Mouse (Mus musculus): ENCODE measurements at regions not wholly inside any gene's neighbourhood (a gene's known extent, or its start where the extent isn't known, plus 50 kb on each side); places are given as distances from the start of the nearest gene placed in this dataset.
"Not testable (repeated sequence)": the region's sequence is repeated elsewhere in the genome, so short reads cannot be mapped to it uniquely, and the experiment has no call there.

DNA sequence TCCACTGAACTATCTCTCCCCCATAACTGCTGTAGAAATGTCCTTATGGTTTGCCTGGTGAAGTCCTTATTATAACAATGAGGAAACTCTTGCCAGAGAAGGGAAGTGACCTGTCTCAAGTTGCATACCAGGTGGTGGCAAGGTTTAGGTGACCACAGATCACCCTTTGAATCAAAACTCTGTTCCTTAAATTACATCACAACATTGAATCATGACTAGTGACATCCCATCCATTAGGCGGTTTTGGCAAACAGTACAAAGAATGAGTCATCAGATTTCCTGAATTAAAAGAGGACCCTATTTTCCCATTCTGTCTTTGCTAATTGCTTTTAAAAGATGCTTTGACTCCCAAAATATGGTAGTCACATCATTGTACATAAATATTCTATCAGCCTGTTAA, 168.5 kb upstream of the Pgr start:
- peak; percentile 50 for DNase-seq (ENCODE audit: low read depth)

DNA sequence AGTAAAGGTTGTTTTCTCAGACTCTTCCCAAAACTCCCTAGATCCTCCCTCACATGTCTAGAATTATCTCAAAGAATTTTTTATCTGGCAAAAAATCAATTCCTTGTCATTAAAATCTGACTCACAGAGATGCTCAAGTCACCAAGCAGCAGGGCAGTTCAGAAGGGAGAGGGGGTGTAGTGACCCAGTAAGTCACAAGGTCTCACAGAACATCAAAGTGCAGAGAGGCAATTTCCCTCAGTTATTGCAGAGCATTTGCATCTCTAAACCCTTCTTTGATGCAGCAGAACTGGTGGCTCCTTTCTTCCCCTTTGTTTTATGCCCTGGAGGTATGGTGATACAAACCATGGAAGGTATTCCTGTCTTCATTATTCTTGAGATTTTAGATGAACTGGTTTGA, 166.1 kb upstream of the Pgr start:
- DNase-seq (ENCODE audit: low read depth), result no peak

DNA sequence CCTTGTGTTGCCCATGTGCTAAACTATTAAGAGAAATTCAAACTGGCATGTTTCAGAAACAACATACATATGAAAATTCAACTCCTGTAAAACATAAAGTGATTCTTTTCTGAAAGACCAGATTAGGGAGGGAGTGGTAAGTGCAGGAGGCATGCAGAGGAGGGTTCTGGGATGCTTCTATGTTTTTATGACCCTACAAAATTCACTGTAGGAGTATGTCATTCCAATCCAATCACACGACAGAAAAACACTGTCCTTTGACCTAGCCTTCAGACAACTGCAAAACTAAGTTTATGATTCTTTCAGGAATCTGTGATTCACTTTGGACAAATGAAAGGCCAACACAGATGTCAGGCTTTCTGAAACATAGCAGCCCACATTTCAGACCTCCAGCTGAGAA, 159.4 kb upstream of the Pgr start:
- no peak for DNase-seq (ENCODE audit: low read depth)

DNA sequence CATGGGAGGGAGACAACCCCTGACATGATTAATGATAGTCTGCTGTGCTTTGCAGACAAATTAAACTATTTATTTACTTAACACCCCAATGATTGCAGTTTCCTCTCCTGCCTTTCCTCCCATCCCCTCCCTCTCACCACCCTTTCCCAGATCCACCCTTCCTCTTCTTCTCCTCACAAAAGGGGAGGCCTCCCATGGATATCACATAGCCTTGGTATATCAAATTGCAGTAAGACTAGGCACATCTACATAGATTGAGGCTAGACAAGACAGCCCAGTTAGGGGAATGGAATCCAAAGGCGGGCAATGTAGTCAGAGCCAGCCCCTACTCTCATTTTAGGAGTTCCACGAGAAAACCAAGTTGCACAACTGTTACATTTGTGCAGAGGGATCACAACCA, 149.8 kb upstream of the Pgr start:
- no peak for DNase-seq (ENCODE audit: low read depth)

DNA sequence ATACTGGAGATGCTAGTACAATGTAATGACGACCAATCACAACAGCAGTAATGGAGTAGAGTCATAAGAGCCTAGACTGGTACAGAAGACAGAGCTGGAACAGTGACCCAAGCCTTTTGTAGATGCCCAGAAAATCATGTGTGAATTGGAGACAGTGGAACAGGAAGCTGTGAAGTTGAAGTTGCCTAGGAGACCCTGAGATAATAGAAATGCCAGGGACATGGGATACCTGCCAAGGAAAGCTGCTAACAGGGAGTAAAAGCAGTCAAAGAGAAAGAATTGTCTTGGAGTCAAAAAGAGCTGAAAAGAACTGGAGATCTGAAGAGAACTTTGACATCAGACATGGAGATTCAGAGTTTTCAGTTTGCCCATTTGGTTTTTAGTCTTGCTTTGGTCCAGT, 138.8 kb upstream of the Pgr start:
- DNase-seq (ENCODE audit: low read depth), result no peak

DNA sequence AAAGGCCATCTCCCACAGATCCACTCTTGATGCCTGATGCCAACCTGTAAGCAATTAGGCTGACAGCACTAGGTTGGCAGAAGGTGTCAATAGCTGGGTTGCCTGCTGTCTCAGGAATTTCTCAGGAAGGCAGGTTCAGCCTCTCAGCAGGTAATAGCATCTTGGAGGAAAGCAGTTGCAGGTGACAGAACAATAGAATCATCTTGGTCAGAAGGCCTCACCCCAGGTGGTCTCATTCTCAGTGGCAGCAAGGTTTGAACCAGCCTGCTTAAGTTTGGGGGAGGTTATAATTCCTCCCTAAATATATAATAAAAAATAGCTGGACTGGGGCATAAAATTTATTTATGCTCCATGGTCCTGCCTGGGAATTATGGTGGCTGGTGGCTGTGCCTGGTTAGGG, 130.2 kb upstream of the Pgr start:
- not testable (repeated sequence) for DNase-seq (ENCODE audit: low read depth)

DNA sequence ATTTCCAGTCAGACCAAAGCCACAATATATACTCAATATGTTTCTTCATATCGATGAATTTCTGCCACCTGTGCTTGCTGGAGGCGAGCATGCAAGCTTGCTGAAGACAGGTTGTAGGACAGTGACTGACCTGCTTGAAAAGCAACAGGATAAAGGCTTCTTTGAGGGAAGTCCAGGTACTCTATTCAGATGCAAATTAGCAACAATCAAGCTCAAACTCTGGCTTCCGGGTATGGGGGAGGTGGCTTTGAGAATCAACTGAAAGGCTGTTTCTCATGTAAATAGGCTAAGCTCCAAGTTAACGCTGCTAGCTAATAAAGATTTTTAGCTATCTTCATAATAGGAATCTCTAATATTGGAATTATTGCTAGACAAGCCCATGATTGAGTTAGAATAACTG, 129.6 kb upstream of the Pgr start:
- DNase-seq (ENCODE audit: low read depth), result no peak

- DNase-seq (ENCODE audit: low read depth), result not testable (repeated sequence)
Measured at GRCm38 (mm10) chr9:8781336-8781735, 118.3 kb upstream of the Pgr start.

DNA sequence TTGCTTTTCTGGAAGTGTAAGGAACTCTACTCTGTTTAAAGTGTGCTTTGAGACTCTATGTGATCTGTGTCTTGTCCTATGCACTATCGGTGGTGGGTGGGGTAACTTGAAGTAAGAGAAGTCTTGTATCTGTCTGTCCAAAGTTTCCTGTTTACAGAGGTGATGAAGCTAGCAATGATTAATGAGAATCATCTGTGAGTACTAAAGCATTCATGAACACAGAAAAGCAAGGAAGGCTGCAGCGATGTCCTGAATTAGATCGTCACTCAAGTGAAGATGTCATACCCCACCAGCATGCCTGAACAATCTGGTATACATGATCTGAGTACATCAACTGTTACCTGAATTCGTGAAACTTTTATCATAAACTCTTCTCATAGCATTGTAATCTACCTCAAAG, 85.4 kb upstream of the Pgr start:
- no peak for DNase-seq (ENCODE audit: low read depth)

- no peak for DNase-seq (ENCODE audit: low read depth)
Measured at GRCm38 (mm10) chr9:8823719-8824371, 75.8 kb upstream of the Pgr start.

DNA sequence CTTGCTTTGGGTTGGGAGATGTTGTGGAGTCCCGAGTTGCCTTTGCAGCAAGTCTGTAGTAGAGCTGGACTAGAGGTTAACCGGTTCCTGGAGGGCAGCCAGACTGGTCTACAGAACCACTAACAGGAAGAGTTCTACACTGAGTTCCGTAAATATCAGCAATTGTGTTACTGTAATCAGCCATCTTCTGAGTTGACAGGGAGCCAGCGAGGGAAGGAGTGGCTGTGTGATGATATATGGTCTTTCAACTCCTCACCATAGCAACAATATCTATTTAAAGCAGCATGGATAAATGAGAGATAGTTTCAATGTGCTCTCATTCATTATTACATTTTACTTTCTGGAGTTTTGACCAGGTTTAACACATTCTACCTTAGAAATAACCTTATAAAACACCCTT, 67.5 kb upstream of the Pgr start:
- peak; percentile 1 for DNase-seq (ENCODE audit: low read depth)

- no peak for DNase-seq (ENCODE audit: low read depth)
Measured at GRCm38 (mm10) chr9:8837073-8837472, 62.6 kb upstream of the Pgr start.

GRCm38 (mm10) chr9:8838356-8838755, 61.3 kb upstream of the Pgr start:
- no peak for DNase-seq (ENCODE audit: low read depth)

- no peak for DNase-seq (ENCODE audit: low read depth)
Measured at GRCm38 (mm10) chr9:8838891-8839290, 60.7 kb upstream of the Pgr start.
